Mouse (Mus musculus) frontal cortex, postnatal 14 days (tissue): Measurements from ENCODE around the gene Fkbp9.
A peak's percentile ranks its signal among the peaks of the same experiment; 100 is the strongest.

Experiments
- DNase-seq, 2 experiments: peaks; one replicate each; pipeline ENCODE4 v3.0.0; 2022; ENCODE audit warnings: low spot score in 2 of 2

Gene Fkbp9

DNA sequence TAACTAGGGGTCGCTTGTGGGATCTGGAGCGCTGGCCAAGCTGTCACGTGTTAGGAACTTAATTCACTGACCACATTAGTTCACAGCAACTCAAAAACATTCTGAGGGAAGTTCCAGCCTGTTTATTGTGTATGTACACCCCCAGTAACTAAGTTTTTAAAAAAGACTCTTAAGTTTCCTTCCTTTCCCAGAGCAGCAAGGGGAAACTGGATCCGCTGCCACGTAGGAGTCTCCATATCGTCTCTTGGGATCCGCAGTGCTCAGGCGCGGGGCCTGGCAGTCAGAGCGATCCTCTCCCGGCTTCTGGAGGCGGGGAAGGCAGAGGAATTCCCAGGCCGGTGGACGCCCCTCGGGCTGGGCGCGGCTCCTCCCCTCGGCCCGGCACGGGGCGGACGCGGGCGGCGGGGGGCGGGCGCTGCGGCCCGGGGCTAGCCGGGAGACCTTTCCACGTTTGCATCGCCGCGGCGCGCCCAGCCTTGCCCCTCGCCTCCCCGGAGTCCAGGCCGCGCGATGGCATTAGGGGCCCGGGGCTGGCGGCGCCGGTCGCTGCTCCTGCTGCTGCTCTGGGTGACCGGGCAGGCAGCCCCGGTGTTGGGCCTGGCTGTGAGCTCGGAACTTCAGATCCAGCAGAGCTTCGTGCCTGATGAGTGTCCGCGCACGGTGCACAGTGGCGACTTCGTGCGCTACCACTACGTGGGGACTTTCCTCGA lies at the start of gene Fkbp9:
Gene Fkbp9 (plus strand): TSS at position 363 of the 710 bp plus-strand sequence.
- DNase-seq = peak; percentile 29 to 37

DNA sequence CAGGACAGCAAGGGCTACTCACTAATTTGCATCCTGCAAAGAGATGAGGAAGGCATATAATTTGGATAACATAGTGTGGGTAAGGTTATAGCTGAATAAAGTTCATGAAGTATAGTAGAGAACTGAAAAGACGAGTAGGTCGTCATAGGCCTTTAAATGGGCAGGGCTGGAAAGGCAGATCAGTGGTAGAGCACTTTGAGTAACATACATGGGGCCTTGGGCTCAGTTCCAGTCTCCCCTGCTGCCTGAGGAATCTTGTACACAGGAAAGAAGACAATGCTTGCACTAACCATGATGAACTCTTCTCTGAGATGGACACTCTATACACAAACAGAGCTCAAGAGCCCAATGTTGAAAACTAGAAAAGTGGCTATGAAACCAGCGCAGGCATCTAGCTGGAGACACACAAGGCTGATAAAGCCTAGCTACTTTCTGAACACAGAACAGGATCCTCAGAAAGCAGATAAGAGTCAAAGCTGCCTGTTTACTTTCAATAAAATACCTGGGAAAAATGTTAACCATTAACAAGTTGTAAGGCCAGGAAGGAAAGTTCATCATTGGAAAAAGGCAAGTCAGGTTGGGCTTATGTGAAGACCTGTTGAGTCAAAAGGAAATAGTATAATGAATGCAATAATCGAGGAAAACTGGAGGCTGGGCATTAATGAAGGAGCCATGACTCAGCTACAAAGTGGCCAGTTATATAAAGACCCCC lies 48.1 kb upstream of the Fkbp9 start:
- no peak for DNase-seq

DNA sequence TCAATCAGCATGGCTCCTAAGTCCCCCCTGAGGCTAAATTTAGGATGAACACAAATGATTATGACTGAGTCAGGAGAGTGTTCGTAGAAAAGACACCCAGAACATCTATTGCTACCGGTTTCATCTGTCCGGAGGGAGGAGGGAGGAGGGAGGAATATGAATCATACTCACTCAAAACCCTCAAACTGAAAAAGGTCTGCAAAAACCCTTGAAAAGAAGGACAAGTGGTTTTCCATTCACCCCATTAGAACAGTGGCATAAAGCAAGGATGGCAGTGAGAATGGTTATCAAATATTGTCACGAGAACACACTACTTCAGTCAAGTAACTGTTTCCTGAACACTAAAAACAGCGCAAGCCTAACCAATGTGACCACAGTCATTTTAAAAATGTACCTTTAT lies 46.8 kb upstream of the Fkbp9 start:
- no peak for DNase-seq

DNA sequence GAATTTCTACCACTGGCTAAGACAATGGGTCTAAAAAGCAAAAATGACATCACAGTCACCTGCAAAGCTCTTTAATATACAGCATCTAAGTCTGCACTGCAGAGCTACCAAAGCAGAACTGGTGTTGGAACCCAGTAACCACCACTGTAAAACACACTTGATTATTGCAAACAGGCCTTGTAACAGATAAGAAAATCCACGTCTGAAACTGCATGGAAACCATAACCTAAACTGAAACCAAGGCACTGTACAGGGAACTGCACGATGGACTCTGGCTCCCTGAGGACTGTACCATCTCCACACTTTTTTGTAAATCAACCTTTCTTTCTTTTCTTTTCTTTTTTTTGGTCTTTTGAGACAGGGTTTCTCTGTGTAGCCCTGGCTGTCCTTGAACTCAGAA lies 44.2 kb upstream of the Fkbp9 start:
- no peak for DNase-seq

DNA sequence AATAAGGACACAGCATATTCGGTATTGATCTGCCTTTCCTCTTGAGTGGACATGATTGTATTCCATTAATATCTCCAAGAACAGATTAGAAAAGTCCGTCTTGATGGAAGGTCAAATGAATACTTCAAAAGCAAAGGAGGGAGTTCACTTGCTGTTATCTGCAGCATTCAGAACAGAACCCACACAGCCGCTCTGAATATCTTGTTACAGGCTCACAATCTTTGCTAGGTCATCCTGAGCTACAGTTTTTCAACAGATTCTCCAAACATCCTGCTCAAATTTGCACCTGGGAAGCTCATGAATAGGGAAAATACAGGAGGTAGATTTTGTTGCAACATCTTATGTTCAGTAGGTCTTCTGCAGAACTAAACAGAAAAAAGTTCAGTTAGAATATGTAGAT lies 42.5 kb upstream of the Fkbp9 start:
- no peak for DNase-seq

DNA sequence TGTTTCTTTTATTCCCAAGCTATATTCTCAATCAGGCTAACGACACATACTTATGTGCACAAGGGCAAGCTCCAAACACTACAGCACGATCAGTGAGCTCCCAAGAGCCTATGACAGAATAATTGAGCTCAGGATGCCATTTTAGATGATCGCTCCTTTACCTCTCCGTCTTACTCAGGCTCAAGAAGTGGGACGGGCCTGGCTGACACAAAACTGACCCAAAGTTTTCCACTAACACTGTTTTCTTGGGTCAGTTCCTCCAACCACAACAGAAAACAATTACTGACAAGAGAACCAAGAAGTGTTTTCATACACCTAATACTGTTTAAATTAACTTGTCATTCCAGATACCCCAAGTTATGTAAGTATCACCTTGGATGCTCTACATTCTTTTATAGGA lies 37.0 kb upstream of the Fkbp9 start:
- no peak for DNase-seq

DNA sequence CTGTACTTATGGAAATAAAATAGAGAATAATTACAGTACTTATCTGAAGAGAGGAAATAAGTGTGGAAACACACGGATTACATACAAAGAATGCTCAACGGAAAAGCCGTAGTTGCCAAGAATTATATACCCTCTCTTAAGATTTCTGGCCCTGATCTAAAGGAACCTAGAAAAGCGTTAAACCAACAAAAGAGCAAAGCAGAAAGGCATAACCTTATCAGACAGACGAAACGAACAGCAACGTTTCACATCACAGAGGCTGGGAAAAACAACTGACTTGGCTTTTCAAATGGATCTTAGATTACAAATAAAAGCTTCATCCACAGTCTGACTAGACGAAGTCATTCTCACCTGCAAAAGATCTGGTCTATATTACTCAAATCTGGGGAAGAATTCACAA lies 35.6 kb upstream of the Fkbp9 start:
- DNase-seq = no peak

DNA sequence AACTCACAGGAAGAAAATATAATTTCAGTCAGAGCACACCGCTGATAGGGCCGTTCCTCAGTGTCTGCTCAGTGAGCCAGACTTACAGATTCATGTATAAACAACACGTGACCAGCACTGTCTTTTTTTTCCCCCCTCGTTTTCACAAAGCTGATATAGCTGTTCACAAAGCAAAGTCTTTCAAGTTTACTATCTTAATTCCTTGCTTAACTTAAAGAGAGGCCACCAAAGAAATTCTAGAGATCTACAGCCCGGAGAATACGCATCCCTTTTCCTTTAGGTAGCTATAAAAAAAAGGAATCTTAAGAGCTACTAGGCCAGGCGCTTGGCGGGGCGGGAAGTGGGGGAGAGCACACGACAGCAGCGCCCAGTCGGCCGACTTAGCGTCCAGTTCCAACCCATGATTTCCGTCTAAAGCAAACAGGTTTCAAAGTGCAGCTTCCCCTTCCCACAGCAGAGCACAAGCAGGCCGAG lies 35.2 kb upstream of the Fkbp9 start:
- DNase-seq = peak in 1 of 2 experiments; percentile 17

DNA sequence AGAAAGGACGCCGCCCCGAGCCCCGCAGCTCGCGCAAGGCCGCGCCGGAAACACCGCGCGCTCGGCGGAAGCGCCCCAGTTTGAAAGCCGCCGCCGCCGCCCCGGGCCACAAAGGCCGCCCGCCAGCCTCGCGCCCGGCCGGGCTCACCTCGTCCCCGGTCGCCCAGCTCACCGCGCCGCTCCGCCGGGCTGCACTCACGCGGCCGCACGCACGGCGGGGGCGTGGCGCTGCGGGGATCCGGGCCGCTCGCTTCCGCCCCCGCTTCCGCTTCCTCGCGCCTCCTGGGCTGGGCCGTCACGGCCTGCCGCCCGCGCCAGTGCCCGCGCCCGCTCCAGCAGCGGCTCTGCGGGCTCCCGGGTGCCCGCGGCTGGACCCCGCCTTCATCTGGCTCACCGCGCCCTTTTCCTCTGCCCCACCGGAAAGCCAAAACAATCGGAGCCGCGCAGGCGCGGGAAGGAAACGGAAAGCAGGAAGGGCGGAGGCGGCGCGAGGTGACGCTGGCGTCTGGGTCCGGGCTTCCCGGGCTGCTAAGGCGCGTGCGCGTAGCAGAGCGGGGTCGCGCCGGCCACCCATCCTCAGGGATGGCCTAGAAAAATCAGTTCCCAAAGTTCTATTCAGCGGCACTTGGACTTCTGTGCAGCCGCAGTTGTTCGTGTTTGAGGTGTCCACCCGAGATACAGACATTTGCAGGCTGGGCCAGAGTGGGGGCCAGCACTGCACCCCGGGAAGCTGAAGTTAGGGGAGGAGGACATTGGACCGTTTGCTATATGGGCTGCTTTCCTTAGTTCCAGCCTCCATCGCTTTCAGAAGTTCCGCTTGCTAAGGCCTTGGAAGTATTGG lies 34.3 kb upstream of the Fkbp9 start, which contains the start of gene Kbtbd2:
Gene Kbtbd2 (minus strand): TSS at position 503 of the 841 bp plus-strand sequence.
- peak; percentile 89 to 92 for DNase-seq

DNA sequence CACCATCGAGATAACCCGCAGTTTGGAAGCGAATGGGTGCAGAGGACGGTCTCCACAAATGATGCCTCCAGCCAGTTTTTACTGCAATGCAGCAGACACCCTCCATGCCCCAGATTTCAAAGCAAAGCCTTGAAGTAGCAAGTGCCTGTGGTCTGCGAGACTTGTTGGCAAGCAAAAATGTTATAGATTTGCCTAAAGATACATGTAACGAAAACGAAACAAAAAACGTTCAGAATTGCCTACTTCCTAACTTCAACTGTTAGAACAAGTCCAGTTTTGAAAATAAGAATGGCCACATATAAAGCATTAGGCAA lies 33.8 kb upstream of the Fkbp9 start:
- DNase-seq = no peak

DNA sequence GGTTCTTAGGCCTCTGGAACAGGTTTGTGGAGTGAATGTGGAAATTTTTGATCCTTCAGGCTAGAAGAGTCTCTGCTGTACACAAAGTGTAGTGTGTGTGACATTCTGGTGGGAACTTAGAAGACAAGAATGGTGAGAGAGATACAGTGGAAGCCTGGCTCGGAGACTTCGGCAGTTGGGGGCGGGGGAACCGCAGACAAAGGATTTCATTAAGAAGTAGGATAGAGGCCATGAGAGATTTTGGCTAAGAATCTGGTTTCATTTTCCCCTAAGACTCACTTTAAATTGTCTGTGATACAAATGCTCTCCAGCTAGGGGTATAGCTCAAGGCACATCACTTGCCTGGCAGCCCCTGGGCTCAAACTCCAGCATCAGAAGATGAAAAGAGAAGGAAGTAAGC lies 26.8 kb upstream of the Fkbp9 start:
- DNase-seq = no peak

DNA sequence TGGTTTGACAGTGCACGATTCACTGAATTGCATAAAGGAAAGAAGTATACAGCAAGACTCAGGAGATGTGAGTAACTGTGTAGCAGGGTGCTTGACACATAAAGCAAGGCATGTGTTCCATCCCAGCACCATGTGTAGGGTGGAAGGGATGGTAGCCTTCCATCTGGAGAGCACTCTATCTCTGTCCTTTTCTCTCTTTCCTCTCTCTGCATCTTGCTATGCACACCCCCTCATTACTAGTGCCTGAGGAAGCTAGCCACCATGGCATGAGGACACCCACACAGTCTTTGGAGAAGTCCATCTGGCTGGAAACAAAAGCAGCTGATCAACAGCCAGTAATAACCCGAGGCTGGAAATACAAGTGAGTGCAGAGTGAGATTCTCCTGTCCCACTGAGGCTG lies 25.7 kb upstream of the Fkbp9 start:
- no peak for DNase-seq

DNA sequence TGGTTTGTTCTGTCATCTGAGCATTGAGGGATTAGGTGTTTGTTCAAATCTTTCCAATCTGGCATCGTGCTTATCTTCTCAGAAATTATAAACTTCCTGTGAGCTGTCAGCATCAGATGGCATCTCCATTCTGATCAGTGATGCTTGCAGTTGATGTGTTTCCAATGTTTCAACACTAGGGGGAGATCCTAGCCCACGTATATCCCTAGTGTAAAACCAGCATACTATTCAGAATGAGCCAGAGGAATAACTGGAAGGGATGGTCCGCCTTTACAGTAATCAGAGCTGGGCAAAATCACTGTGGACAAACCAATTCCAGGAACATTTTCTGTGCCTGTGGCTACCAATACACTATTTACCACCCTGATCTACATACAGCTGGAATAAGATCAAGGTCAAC lies 23.2 kb upstream of the Fkbp9 start:
- DNase-seq = peak in 1 of 2 experiments; percentile 22

DNA sequence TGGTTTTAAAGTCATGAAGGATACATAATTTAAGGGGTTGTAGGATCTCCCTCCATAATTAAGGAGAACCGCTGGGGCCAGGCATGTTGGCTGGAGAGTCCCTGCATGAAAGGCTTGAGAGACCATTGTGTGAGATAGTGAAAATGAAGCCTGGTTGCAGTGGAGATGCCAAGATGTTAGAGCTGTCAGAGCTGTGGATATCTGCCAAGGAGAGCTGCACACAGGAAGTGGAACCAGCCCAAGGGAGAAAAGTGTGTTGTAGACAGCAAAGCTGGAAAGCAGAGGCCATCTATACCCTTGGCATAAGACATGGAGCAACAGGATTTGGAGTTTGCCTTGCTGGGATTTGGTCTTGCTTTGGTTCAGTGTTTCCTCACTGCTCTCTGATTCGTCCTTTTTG lies 18.5 kb upstream of the Fkbp9 start:
- DNase-seq = no peak

DNA sequence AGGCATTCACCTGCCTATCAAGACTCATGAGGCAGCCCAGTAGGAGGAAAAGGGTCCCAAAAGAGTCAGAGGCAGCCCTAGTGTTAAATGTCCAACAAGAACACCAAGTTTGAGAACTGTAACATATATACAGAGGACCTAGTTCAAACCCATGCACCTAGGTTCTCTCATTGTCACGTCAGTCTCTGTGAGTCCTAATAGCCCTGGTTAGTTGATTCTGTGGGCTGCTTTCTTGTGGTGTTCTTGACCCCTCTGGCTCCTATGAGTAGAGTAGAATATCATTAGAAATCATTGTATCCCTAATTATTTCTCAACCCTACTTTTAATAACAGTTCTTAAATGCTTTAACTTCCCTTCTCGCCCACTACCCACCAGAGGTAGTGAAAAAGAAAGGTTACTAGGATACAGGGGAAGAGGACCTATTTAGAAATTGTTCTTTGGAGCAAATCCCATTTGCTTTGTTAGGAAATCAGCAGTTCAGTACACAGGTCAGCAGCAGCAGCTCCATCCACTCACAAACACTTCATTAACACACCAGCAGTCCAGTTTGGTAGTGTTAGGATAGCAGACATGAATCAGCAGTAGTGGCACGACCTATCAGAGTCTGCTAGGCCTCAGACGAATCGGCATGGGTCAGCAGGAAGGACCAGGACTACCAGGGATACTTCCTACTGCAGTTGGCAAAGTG lies 13.3 kb upstream of the Fkbp9 start:
- DNase-seq = no peak

DNA sequence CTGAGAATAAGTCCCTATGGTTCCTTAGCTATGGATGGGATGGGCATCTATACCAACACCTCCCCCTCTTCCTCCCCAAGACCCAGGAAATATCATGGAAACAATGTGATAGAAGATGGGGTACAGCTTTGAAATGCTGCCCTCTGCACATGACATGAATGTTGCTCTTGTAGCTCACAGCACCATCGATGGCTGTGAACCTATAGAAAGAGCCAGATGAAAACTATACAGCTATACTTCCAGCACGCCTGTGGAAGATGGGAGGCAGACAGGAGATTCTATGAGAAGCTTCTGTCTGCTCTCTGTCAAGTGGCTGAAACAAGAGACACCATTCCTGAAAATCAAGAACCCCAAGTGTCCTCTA lies 12.8 kb upstream of the Fkbp9 start:
- DNase-seq = no peak

DNA sequence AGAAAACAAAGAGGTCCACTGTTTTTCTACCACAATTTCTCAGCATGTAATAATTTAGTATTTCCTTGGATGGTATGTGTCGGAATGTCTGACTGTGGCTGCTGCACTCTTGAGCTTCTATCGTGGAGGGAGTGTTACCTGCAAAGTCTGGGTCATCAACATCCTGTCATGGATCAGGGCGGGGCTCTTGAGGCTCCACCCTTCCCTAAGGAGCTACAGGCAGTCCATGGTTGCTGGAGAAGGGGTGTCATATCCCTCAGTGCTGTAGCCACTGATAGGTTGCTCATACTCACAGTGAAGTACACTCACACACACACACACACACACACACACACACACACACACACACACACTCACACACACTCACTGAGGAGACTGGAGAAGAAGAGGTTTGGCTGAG lies 6.2 kb upstream of the Fkbp9 start:
- DNase-seq = no peak

DNA sequence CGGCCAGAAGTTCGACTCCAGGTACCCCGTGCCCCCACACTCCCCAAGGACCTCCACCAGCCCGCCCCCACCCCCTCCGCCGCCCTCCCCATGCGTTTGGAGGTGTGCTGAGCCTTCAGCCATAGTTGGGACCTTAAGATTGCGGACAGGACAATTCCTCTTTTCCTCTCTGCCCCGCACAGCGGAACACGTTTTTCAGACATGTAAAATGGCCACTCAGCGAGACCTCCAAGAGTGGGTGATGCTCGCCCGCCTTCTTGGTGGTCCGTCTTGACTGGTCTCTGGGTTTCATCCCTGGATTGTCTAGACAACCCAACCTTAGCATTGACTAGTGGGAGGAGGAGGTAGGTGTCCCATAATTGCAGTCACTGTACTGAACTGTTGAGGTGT lies 543 bp downstream of the Fkbp9 start:
- DNase-seq = no peak

DNA sequence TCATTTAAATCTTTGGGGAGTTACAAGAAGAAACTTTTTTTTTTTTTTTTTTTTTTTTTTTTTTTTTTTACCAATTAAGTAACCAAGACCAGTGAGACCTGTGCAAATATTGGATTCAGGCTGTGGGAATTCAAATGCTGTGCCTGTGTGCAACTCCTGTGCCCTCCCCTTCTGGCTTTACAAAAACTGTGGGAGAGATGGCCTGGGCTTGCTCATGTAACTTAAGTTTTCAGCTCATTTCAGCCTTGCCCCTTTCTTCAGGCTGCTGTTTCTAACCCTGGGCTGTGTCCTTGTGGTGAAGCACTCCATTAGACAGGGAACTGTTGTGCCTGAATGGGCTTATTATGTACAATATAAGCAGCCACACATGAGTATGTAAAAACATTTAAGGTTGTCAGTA lies 971 bp downstream of the Fkbp9 start:
- DNase-seq = no peak

DNA sequence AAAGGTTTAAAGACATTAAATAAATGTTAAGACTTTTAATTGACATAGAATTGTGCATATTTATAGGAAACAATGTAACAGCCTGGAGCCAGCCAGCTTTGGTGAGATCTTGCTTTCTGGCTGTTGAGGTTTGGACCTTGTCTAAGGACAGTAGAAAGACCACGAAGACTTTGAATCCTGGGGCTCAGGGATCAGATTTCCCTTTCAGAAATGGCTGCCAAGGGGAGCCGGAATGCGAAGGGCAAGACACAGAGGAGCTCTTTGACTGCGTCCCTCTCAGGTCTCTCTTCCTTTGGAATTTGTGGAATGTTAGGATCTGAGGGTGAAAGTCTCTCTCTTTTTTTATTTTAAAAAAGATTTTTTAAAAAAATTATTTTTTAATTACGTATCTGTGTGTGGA lies 2.9 kb downstream of the Fkbp9 start:
- no peak for DNase-seq

DNA sequence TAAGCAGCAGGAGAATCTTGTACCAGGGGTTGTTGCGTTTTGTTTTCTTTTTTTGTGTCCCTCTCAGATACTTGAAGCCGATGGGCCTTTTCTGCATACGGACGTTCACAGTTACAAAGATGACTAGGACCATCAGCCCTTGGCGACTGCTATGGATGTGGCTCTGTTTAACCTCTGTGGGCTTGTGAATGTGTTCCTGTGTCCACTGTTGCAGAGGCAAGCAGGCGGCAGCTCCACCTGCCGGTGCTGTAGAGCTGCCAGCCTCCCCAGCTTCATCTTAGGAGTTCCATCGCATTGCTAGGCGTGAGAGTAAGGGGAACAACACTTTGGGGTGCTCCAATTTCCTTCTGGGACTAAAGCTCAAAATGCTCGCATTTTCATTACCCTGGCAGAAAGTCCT lies 3.7 kb downstream of the Fkbp9 start:
- no peak for DNase-seq

DNA sequence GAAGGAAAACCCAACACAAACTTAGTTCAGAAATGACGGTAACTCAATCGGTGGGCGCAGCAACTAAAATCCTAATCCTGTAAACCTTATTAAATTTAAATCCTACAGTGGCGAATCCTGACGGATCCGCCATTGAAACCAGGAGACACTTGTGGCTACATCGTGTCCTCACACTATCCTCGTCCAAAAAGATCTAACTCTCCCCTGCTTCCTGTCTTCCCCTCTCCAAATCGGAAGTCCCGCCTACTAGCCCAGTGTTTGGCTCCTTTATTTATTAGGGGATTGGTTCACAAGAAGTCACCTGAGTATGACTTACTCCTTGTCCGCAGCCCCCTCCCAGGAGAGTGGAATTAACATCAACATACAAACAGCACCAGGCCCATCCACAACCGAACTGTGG lies 5.3 kb downstream of the Fkbp9 start:
- no peak for DNase-seq
